Mouse (Mus musculus) cerebellum, adult 11 months (tissue): ENCODE data around the gene Ust.
"Not testable (repeated sequence)": the region's sequence is repeated elsewhere in the genome, so short reads cannot be mapped to it uniquely, and the experiment has no call there.

ENCODE experiments used
- DNase-seq: peaks from one replicate; pipeline ENCODE4 v3.0.0; 2022

Gene Ust

DNA sequence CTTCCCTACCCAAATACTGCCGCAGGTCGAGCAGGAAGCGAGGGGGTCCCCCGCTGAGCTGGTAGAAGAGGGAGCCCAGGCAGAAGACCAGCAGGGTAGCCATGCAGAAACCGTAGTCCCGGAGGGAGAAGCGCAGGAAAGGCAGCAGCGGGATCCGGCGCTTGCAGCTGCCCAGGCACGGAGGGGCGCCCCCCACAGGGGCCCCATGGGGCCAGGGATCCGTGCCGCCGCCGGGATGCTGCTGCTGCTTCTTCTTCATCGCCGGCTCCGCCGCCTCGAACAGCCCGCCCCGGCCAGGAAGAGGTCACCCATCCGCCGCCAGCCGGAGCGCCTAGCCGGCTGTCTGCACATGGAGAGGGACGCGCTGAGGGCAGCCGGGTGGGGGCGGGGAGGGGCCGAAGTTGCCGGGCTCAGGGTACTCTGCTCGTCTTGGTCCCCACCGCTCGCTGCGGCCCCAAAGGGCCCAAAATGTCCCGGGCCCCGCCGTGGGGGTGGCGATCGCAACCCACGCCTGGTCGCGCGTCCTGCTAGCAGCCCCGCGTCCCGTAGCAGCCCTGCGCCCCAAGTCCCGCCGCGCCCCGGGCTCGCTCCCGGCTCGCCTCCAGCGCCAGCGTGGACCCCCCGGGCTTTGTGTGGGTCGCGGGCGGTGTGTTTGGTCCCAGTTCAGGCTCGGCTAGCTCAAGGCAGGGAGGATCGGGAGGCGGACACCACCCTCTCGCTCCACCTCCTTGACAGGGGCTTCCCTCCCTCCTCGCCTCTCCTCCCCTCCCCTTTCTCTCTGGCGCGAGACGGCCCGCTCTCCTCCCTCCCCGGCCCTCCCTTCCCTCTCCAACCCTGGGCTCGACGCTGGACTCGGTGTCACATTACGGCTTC is at the start of gene Ust:
Gene Ust (minus strand): TSS at position 685 of the 873 bp plus-strand sequence.
- DNase-seq: peak; percentile 78

DNA sequence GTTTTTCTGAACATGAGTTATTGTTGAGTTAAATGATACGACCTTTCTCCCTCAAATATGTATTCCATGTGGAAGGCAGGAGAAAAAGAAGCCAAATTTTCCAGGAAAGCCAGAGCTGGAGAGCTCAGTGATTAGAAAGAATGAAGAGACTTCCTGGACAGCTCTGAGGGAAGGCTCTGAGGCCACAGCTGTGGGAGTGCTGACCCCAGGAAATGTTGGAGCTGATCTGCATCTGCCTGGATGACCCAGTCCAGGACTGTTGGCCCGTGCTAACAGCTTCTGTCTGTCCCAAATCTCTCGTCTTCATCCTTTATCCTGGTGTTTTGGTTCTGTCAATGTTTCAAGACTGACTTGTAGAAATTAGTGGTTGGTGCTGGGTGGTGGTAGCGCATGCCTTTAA is 42.7 kb upstream of the Ust start:
- DNase-seq: no peak

DNA sequence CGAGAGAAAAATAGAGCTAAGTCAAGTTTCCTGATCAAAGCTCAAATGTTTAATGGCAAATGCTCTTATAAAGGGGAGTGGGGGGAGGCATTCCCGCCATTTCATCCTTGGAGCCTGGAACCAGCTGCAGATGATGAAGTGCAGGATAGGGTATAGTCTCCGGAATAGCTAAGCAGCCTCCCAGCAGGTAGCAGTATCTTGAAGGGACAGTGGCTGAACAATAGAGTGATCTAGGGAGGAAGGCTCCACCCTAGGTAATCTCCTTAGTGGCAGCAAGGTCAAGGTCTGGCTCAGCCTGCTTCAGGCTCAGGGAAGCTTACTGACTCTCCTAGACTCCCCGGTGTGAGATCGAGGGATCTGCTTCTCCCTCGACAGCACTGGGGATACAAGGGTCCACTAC is 40.9 kb upstream of the Ust start:
- not testable (repeated sequence) for DNase-seq

GRCm38 (mm10) chr10:8552239-8552638 is 33.6 kb upstream of the Ust start:
- DNase-seq: not testable (repeated sequence)

DNA sequence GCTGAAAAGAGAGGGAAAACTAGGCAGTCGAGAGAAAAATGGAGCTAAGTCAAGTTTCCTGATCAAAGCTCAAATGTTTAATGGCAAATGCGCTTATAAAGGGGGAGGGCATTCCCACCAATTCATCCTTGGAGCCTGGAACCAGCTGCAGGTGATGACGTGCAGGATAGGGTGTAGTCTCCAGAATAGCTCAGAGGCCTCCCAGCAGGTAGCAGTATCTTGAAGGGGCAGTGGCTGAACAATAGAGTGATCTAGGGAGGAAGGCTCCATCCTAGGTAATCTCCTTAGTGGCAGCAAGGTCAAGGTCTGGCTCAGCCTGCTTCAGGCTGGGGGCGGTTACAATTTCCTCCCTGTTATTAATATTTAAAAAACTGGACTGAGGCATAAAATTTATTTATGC is 33.0 kb upstream of the Ust start:
- DNase-seq: not testable (repeated sequence)

GRCm38 (mm10) chr10:8541514-8541913 is 22.9 kb upstream of the Ust start:
- no peak for DNase-seq

GRCm38 (mm10) chr10:8535445-8535844 is 16.8 kb upstream of the Ust start:
- no peak for DNase-seq

DNA sequence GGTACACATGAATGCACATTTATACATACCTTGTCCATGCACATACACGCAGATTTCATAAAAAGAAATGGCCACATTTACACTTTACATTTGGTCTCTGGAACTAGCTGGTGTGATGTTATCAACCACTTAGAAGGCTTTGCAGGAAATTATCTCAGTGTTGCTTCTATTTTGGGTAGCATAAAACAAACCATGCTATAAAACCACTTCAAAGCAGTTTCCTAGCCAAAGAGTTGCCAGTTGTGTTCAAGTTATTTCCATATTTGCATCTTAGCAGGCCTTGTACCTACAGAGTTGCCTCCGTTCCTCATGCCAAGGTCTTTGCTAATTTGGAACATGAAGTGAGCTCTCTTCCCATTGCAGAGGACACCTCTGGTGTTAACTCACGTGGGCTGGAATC is 13.0 kb upstream of the Ust start:
- DNase-seq: no peak

DNA sequence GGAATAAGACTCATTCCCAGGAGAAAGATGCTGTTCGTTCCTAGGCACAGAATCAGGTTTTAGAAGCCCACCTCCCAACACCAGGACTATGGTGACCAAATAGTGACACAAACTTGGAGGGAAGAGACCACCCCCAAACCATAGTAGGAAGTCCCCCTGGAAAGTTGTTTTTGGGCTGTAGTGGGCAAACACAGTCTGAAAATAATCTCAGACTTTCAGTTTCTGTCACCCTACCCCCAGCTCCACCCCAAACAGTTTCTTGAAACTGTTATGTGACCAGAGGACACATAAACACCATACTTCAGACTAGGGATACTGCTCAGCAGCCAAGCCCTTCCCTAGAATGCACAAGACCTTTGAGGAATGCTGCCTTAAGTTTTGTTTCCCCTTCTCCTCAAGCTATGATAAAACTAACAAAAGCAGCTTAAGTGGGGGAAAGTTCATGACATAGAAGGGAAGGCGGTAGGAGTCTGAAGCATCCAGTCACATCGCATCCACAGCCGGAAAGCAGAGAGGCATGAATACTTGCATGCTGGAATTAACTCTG is 12.0 kb upstream of the Ust start:
- DNase-seq: no peak

DNA sequence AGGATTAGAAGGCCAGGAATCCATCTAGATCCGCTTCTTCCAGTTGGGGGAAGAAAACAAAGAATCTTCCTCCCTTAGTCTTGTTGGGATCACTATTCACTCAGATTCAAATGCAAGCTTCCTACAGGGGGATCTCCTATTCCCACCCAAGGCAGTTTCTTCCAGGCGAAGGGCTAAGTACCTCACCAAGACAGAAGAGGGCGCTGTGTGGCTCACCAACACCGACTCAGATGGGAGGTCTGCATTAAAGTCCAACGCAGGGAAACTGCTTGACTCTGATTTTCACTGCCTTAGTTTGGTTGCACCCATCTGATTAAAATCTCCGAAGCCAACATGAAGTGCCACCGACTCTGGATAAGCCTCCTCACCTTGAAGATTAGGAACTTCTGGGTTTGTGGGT is 10.5 kb upstream of the Ust start:
- DNase-seq: no peak

- DNase-seq: no peak
Measured at GRCm38 (mm10) chr10:8525354-8525753, 6.7 kb upstream of the Ust start.

- DNase-seq: no peak
Measured at GRCm38 (mm10) chr10:8521536-8521935, 2.9 kb upstream of the Ust start.

DNA sequence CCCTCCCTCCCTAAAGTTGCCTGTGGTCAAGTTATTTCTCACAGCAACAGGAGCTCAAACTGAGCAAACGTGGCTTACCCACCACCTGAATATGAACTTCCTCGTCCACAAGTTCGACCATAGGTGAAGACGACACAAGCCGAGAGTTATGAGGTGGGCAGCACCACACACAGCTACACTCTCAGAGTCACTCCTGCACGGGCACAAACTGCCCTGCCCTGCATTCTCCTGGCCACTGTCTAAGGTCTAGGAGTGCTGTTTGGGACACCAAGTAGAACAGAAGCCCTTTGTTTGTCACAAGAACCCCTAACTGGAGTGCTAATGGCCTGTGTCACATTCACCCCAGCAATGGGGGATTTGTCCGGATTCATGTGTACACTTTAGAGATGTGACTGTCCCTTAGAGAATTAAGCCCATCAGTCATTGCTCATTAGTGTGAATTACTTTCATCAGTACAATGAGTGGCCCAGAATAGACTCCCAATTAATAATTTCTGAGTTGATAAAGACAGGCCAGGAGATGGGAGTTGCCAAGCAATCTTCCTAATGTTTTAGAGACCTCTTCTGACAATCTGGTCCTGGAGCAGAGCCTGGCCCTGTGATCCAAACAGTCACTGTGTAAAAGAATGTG is 2.3 kb upstream of the Ust start:
- no peak for DNase-seq

DNA sequence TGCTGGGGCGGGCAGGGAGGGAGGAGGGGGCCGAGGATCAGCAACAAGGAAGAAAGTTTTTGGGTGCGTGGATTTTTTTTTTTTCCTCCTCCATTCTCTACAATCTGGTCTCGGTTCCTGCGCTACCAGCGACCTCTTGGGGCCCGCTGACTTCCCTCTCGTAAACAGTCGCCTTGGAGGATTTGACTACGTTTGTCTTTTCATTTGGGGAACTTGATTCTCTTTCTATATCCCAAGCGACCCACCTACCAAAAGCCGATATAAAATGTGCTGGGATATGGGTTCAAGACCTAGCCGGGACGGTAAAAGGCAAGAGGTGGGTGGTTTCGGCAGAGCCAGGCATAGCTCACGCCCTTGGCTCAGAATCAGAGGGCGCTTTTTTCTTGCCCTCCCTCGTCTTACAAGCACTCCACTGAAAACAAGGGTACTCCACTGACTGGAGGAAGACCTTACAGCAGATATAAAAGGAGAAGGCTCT is 428 bp upstream of the Ust start:
- DNase-seq: peak; percentile 44

GRCm38 (mm10) chr10:8517591-8518140 is 959 bp downstream of the Ust start:
- DNase-seq: peak; percentile 65

DNA sequence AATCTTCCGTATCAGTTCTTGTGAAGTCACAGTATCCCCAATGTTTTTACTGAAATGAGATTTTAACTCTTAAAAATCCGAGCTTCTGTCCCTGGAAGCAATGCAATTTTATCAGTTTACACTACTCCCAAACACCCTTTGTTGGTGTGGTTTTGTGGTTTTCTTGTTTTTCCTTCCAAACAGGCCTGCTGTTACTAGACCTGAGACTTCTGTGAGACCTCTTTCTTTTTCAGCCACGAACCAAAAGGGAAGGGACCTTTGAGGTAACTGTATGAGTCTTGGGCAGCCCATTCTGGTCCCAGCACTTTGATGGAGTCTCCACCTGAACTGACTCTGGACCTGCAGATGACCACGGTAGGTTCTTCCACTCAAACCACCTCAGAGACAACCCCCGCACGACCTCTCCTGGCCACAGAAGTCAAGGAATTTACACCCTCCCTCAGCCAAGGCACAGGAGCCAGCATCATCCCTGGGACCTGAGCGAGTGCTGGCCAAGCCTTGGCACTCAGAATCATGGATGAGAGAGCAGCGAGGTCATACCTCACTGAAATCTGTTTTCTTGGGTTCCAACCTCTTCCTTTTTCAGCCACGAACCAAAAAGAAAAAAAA is 1.6 kb downstream of the Ust start:
- peak; percentile 77 for DNase-seq

DNA sequence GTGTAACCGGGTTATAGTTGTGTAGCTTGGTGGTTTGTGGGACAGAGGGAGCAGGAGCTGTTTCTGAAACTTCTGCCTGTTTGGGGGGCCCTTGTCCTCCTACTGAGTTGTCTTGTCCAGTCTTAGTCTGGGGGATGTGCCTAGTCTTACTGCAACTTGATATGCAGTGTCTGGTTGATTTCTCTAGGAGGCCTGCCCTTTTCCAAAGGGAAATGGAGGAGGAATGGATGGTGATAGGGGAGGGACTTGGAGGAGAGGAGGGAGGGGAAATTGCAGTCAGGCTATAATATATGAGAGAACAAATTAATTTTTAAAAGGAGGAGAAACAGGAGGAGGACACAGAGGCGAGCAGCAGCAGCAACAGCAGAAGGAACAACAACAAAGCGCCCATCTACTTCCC is 4.9 kb downstream of the Ust start:
- no peak for DNase-seq

DNA sequence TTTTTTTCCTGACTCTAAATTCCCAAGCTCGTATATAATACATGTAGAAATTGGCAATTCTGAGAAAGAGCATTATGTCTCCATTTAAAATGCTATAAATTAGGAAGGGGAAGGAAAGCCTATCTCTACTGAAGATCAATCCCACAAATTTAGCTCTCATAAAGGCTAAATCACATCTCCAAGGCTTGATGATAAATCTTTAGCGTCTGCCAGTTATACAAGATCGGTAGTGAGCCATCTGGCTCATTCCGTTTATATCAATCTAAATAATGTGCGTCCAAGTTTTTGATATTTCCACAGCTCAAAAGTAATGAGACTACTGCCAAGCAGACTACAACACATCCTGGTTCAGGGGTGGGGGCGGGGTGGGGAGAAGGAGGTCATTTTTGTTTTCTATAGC is 6.4 kb downstream of the Ust start:
- DNase-seq: no peak

GRCm38 (mm10) chr10:8511760-8512159 is 6.9 kb downstream of the Ust start:
- DNase-seq: no peak

DNA sequence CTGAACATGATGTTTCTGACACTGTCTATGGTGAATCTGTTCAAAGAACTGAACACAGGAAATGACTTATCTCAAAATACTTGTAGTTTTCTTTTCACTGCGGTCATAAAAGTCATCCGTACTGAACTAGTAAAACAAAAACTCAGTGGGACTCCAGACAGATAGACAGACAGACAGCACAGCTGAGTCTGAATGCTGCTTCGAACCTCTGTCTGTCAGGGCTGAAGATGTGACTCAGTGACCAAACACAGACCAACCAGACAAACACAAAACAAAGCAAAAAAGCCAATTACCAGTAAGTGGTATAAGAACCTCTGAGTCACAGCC is 12.4 kb downstream of the Ust start:
- no peak for DNase-seq

DNA sequence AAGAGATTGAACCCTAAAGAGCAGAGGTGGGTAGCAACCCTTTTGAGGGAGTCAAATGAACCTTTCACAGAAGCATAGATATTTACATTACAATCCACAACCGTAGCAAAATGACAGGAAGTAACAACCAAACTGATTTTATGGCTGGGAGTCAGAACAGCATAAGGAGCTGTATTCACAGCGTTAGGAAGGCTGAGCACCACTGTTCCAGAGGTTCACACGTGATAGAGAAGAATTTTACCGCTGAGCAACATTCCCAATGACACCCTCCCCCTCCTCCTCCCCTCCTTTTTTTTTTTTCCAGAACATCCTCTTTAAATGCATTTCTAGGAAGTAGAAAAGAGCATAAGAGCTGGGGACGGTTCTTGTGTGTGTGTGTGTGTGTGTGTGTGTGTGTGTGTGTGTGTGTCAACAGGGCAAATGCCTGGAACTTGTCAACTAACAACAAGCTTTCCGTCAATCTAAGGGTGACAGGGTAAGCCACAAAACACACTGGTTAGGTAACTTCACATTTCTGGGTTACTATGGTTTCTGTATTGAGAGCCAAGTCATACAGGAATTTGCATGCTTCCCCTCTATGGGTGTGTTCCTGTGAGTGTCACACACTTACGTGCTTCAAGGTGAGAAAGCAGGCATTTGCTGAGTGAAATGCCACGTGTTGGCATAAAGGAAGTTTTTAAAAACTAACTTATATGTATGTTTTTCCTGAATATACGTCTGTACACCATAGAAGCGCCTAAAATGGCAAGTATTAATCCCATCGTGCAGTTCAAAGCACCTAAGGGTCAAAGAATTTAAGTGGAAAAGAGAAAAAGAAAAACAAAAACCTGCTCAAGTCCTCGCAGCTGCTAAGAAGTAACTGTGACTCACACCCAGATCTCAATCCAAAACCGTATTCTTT is 13.0 kb downstream of the Ust start:
- DNase-seq: no peak

- no peak for DNase-seq
Measured at GRCm38 (mm10) chr10:8504832-8505231, 13.8 kb downstream of the Ust start.
